Mouse (Mus musculus) adrenal gland, postnatal 4 days (tissue): Measurements from ENCODE around the gene Gm15262. TPM values are rescaled to one million over a fixed set of nuclear protein-coding genes. Genes with fewer than 3 reads are reported as not detected.
"Not testable (repeated sequence)": the region's sequence is repeated elsewhere in the genome, so short reads cannot be mapped to it uniquely, and the experiment has no call there.

Source experiments
- DNase-seq, 2 experiments: peaks; one replicate each; pipeline ENCODE4 v3.0.0; 2021 to 2022; ENCODE audit warnings: low spot score in 2 of 2, mixed read lengths in 2 of 2
- long read RNA-seq, 2 experiments: library from polyadenylated mRNA; stranded (forward); transcript quantifications; one replicate each; pipeline ENCODE4 v2.0.0; 2021
- total RNA-seq, 2 experiments: library from RNA; stranded (reverse); gene quantifications; 2 replicates each; pipeline ENCODE4 v1.2.3; 2021

The Gm15262 gene
- total RNA-seq = not detected
- long read RNA-seq, experiment 1 = 0 reads
- long read RNA-seq, experiment 2 = 0 reads

GRCm38 (mm10) chrX:161287156-161287555 lies at the start of gene Gm15262:
TSS of gene Gm15262 (plus strand) at chrX:161287456.
- not testable (repeated sequence) for DNase-seq

GRCm38 (mm10) chrX:161308131-161308530 lies 20.9 kb downstream of the Gm15262 start:
- no peak for DNase-seq

- DNase-seq = no peak
Observed at GRCm38 (mm10) chrX:161316443-161316842, 29.2 kb downstream of the Gm15262 start.

GRCm38 (mm10) chrX:161370927-161371326 lies 83.7 kb downstream of the Gm15262 start:
- DNase-seq = no peak

GRCm38 (mm10) chrX:161371461-161371860 lies 84.2 kb downstream of the Gm15262 start:
- DNase-seq = no peak

- DNase-seq = no peak
Observed at GRCm38 (mm10) chrX:161375568-161375967, 88.3 kb downstream of the Gm15262 start.

- peak in 1 of 2 experiments; percentile 4 for DNase-seq
Observed at GRCm38 (mm10) chrX:161385791-161386190, 98.5 kb downstream of the Gm15262 start.

GRCm38 (mm10) chrX:161387942-161388341 lies 100.7 kb downstream of the Gm15262 start:
- no peak for DNase-seq

- DNase-seq = peak in 1 of 2 experiments; percentile 46
Observed at GRCm38 (mm10) chrX:161399110-161399509, 111.9 kb downstream of the Gm15262 start.

GRCm38 (mm10) chrX:161411151-161411550 lies 123.9 kb downstream of the Gm15262 start:
- DNase-seq = no peak

Other genes with a start within 250 kb of the Gm15262 start
- 1 to 10 TPM; 3.4 to 3.8 TPM for gene Scml2, start 170.3 kb upstream of the Gm15262 start, total RNA-seq